Mouse (Mus musculus) embryonic fibroblast, embryonic 13.5 days (primary cell): ENCODE data around the gene Colq. TPM values are rescaled to one million over a fixed set of nuclear protein-coding genes. Genes with fewer than 3 reads are reported as not detected.

Experiments used
- H3K27ac ChIP-seq: 2 replicates; pipeline ENCODE4 v1.5.1; 2012; ENCODE audit warnings: low read length, control low read depth, inconsistent platforms; ENCODE audit not compliant: insufficient read depth
- H3K4me1 ChIP-seq: 2 replicates; pipeline ENCODE4 v1.6.1; 2011; ENCODE audit warnings: low read length; ENCODE audit not compliant: control insufficient read depth, insufficient read depth
- H3K4me3 ChIP-seq: 2 replicates; pipeline ENCODE4 v1.5.1; 2011; ENCODE audit warnings: mild to moderate bottlenecking, control low read depth, low read length; ENCODE audit not compliant: insufficient read depth
- CTCF ChIP-seq: IDR thresholded peaks from 2 replicates; pipeline ENCODE4 v1.5.1; 2011; ENCODE audit warnings: mild to moderate bottlenecking, control low read depth, low read length, moderate library complexity, borderline replicate concordance; ENCODE audit not compliant: insufficient read depth
- POLR2A ChIP-seq: IDR thresholded peaks from 2 replicates; pipeline ENCODE4 v1.6.1; 2011; ENCODE audit warnings: low read depth, mild to moderate bottlenecking, control low read depth, low read length, moderate library complexity
- polyA plus RNA-seq: library from polyadenylated mRNA; stranded (reverse); fragments of >200 nt; gene quantifications from 2 replicates; pipeline ENCODE4 v1.2.4, GENCODE M21; 2011; ENCODE audit warnings: low read depth; ENCODE audit not compliant: missing spikeins, insufficient read length

The Colq gene
- 0.17 and 0.42 TPM in 2 replicates for polyA plus RNA-seq

DNA sequence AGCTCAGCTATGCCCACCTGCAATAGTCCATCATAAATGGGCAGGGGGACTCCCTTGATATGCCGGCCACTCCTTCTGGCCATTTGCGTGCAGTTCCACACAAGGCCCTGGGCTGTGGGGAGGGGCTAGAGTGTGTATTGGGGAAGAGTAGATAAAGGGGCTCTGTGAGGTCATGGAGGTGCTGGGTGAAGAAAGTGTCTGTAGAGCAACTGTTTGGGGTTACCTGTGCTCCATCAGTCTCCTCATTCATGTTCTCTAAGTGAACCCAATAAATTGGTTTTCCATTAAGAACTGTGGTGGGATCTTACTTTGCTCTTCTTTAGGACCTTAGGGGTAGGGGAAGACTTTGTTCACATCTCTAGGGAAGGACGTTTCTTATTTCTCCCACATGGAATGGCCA lies at the start of gene Colq:
TSS of gene Colq (minus strand) at position 101 of the 400 bp plus-strand sequence.
- Histone ChIP-seq H3K27ac (no peak within 1 kb of the TSS), H3K4me3 (no peak within 1 kb of the TSS), H3K4me1 (no peaks in the 10 kb centered on the region)
- no peak for TF ChIP-seq POLR2A
- no peak for TF ChIP-seq CTCF

DNA sequence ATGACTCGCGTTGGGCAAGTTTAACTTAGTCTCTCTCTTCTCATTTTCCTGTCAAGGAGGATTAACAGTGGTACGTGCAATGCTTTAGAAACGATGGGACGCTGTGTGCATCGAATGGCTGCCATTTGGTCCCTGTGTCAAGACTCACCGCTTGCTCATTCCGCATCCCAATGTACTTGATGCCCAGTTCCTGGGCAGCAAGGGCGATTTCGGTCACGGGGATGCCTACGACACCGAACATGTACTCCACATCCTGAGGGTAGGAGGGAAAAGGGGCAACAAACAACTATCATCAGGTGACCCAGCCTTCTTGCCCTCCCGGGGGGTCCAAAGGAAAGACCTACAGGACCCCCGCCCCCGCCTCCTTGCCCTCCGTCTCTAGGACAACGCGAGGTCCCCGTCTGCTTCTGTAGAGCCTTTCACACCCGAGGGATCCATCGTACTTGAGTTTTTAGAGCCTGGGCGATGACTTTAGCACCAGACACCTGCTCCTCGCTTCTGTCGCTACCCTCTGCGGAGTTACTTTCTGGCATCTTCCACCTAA lies 49.3 kb upstream of the Colq start, which contains the start of gene Gm49387:
TSS of gene Gm49387 (minus strand) at position 533 of the 544 bp plus-strand sequence.
- Histone ChIP-seq H3K27ac (peak within 1 kb of the TSS; percentile 75), H3K4me3 (peak within 1 kb of the TSS; percentile 74), H3K4me1 (no peaks in the 10 kb centered on the region)
- no peak for TF ChIP-seq CTCF

DNA sequence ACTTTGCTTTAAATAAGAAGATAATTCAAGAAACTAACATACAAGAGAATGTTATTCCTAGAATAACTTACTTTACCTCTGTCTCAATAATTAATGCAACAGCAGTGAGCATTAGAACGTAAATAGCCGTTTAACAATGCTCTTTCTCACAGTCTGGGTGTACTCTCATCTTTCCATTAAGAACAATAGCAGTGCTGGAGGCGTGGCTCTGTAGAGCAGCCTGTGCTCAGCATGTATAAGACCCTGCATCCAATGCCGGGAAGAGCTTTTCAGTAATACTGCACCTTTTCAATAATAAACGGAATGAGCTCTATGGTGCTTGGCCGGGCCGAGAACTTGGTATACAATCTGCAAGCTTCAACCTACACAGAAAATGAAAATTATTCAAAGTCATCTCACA lies 39.5 kb upstream of the Colq start:
- TF ChIP-seq POLR2A (no peak), CTCF (no peak)
- Histone ChIP-seq H3K27ac (no peak overlapping the region), H3K4me1 (no peaks in the 10 kb centered on the region), H3K4me3 (no peak overlapping the region)

DNA sequence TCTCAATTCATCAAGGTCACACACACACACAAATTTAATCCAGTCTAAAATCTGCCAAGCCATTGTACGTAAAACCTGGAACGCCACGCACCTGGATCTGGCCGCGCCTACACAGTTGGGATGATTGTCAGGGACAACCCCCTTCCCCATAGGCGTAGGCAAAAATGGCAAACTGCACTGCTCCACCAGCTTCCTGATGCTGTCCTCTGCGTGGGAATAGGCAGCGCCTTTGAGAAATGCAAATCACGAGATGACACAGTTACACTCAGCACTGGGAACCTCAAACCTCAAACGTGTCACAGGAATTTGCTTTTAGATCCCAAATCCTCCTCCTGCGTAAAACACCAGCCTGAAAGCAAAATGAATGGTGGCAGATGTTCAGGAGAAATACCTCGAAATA lies 31.6 kb upstream of the Colq start:
- Histone ChIP-seq H3K4me3 (no peak overlapping the region), H3K27ac (no peak overlapping the region), H3K4me1 (no peaks in the 10 kb centered on the region)
- TF ChIP-seq CTCF = no peak
- TF ChIP-seq POLR2A = no peak

GRCm38 (mm10) chr14:31620591-31621223 lies 29.6 kb upstream of the Colq start:
- no peak for TF ChIP-seq POLR2A
- no peak for TF ChIP-seq CTCF
- Histone ChIP-seq H3K27ac (no peak overlapping the region), H3K4me3 (no peak overlapping the region), H3K4me1 (no peaks in the 10 kb centered on the region)

DNA sequence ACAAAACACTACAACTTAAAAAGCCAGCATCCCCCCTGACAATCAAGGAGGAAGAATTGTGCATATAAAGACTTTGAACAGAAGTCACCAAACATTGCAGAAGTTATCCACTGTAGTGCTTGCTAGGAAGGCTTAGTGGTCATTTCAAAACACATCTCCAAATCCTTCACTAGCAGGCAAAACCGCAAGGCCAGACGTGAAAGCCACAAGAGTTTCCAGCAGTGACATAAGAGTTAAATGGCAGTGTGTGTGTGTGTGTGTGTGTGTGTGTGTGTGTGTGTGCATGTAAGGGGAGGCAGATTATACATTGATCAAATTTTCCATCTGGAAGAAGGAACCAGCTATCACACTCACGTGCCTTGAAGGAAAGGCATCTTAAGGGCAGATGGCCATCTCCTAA lies 26.9 kb upstream of the Colq start:
- Histone ChIP-seq H3K4me3 (no peak overlapping the region), H3K27ac (no peak overlapping the region), H3K4me1 (no peaks in the 10 kb centered on the region)
- TF ChIP-seq POLR2A (no peak), CTCF (no peak)

GRCm38 (mm10) chr14:31617204-31617603 lies 26.1 kb upstream of the Colq start:
- Histone ChIP-seq H3K4me1 (no peaks in the 10 kb centered on the region), H3K4me3 (no peak overlapping the region), H3K27ac (no peak overlapping the region)
- TF ChIP-seq CTCF (no peak), POLR2A (no peak)

GRCm38 (mm10) chr14:31613671-31614070 lies 22.5 kb upstream of the Colq start:
- TF ChIP-seq POLR2A (no peak), CTCF (no peak)
- H3K4me3 ChIP-seq = no peak overlapping the region
- H3K4me1 ChIP-seq = no peaks in the 10 kb centered on the region
- H3K27ac ChIP-seq = no peak overlapping the region

DNA sequence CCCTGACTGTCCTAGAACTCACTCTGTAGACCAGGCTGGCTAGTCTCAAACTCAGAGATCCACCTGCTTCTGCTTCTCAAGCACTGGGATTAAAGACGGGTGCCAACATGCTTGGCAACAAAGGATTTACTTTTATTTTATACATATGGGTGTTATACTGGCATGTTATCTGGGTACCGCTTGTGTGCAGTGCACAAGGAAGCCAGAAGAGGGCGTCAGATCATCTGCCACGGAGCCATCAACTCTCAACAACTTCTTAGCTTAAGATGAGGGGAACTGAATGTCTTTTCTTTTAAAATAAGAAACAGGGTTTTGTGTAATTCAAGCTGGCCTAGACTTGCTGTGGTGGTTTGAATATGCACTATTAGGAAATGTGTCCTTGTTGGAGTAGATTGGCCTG lies 20.8 kb upstream of the Colq start:
- no peak overlapping the region for H3K27ac ChIP-seq
- H3K4me1 ChIP-seq = no peaks in the 10 kb centered on the region
- no peak overlapping the region for H3K4me3 ChIP-seq
- TF ChIP-seq CTCF (no peak), POLR2A (no peak)

DNA sequence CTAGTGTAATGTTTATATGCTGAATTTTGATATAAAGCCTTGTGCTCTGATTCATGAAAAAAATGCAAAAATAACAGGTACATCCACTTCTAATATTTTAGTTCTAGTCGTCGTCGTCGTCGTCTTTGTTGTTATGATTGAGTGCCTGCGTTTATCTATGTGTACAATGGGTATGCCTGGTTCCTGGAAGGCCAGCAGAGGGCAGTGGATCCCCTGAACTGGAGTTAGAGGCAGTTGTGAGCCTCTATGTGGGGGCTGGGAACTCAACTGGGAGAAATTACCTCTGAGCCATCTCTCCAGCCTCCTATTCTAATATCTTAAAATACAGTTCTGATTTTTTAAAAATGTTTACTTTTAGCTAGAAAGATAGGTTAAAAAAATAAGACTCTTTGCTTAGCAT lies 14.4 kb upstream of the Colq start:
- TF ChIP-seq POLR2A (no peak), CTCF (no peak)
- no peak overlapping the region for H3K27ac ChIP-seq
- H3K4me3 ChIP-seq = no peak overlapping the region
- no peaks in the 10 kb centered on the region for H3K4me1 ChIP-seq
